Mouse (Mus musculus) megakaryocyte, adult 5-6 weeks (primary cell): ENCODE data around the gene Klrc1. TPM values are rescaled to one million over a fixed set of nuclear protein-coding genes. Genes with fewer than 3 reads are reported as not detected.
"Not testable (repeated sequence)": the region's sequence is repeated elsewhere in the genome, so short reads cannot be mapped to it uniquely, and the experiment has no call there.

ENCODE experiments used
- ATAC-seq: 2 replicates; pipeline ENCODE4 v1.8.0; 2016; ENCODE audit warnings: mild to moderate bottlenecking, inconsistent platforms; ENCODE audit not compliant: poor library complexity, severe bottlenecking
- total RNA-seq, 2 experiments: library from RNA; stranded (forward) in 1 of 2; stranded (reverse) in 1 of 2; fragments of 153-499, 151-499 nt in 1 of 2; fragments of 221-1000, 200-1000 nt in 1 of 2; gene quantifications; 2 replicates each; pipeline versions ENCODE4 v1.2.3 to v1.2.4; 2015 to 2017

Klrc1 gene
- total RNA-seq (2015): 4.3 and 7.1 TPM in 2 replicates
- total RNA-seq (2017): 6.6 and 17.9 TPM in 2 replicates

GRCm38 (mm10) chr6:129678873-129679272 lies at the start of gene Klrc1:
Gene Klrc1, minus strand, starts transcription at chr6:129678973.
- ATAC-seq: 0 out of 2 replicates have a peak, but pooled peaks have one; percentile 21

- peak; percentile 84 for ATAC-seq
Measured at GRCm38 (mm10) chr6:129727237-129727636, 48.5 kb upstream of the Klrc1 start.

- ATAC-seq: peak; percentile 52
Measured at GRCm38 (mm10) chr6:129721390-129721789, 42.6 kb upstream of the Klrc1 start.

GRCm38 (mm10) chr6:129720487-129720886 lies 41.7 kb upstream of the Klrc1 start:
- ATAC-seq: no peak

- no peak for ATAC-seq
Measured at GRCm38 (mm10) chr6:129717032-129717431, 38.3 kb upstream of the Klrc1 start, which contains the start of gene Klri1. Gene Klri1, minus strand, starts transcription at chr6:129717132.

GRCm38 (mm10) chr6:129713566-129713965 lies 34.8 kb upstream of the Klrc1 start:
- peak; percentile 94 for ATAC-seq

GRCm38 (mm10) chr6:129691436-129691835 lies 12.7 kb upstream of the Klrc1 start:
- not testable (repeated sequence) for ATAC-seq

GRCm38 (mm10) chr6:129680379-129680778 lies 1.6 kb upstream of the Klrc1 start:
- ATAC-seq: peak; percentile 71

GRCm38 (mm10) chr6:129661301-129661700 lies 17.5 kb downstream of the Klrc1 start:
- peak; percentile 65 for ATAC-seq

GRCm38 (mm10) chr6:129660589-129660988 lies 18.2 kb downstream of the Klrc1 start, which contains the start of gene Klrc2:
Gene Klrc2, minus strand, starts transcription at chr6:129660689.
- not testable (repeated sequence) for ATAC-seq

- ATAC-seq: peak; percentile 52
Measured at GRCm38 (mm10) chr6:129644054-129644453, 34.7 kb downstream of the Klrc1 start.

GRCm38 (mm10) chr6:129643237-129643636 lies 35.5 kb downstream of the Klrc1 start, which contains the start of gene Klrc3:
Gene Klrc3, minus strand, starts transcription at chr6:129643337.
- peak; percentile 8; the same call in 1 of the 2 replicates for ATAC-seq

- peak; percentile 70 for ATAC-seq
Measured at GRCm38 (mm10) chr6:129631046-129631445, 47.7 kb downstream of the Klrc1 start.

GRCm38 (mm10) chr6:129623735-129624134 lies 55.0 kb downstream of the Klrc1 start, which contains the start of gene Klrk1:
Gene Klrk1, minus strand, starts transcription at chr6:129623864.
- peak; percentile 86 for ATAC-seq

Other genes starting within 250 kb of the Klrc1 start
- 0.07 TPM in 1 of 2 replicates, not detected in the other for gene Clec1a, start 227.0 kb downstream of the Klrc1 start, total RNA-seq (2015)
- gene Clec1a, start 227.0 kb downstream of the Klrc1 start, total RNA-seq (2017): 0.15 TPM in 1 of 2 replicates, not detected in the other
- gene Olr1, start 171.8 kb downstream of the Klrc1 start, total RNA-seq (2015): 10.0 and 12.9 TPM in 2 replicates
- gene Olr1, start 171.8 kb downstream of the Klrc1 start, total RNA-seq (2017): 9.6 and 13.9 TPM in 2 replicates
- gene Tmem52b, start 166.4 kb downstream of the Klrc1 start, total RNA-seq (2015): not detected in 2 replicates
- gene Tmem52b, start 166.4 kb downstream of the Klrc1 start, total RNA-seq (2017): not detected in 2 replicates
- 5.6 and 7.4 TPM in 2 replicates for gene Gabarapl1, start 145.8 kb downstream of the Klrc1 start, total RNA-seq (2015)
- 17.6 and 20.7 TPM in 2 replicates for gene Gabarapl1, start 145.8 kb downstream of the Klrc1 start, total RNA-seq (2017)
- gene Klre1, start 101.1 kb downstream of the Klrc1 start, total RNA-seq (2015): 3.9 and 7.2 TPM in 2 replicates
- 4.1 and 8.3 TPM in 2 replicates for gene Klre1, start 101.1 kb downstream of the Klrc1 start, total RNA-seq (2017)
- 20.4 and 41.6 TPM in 2 replicates for gene Klrd1, start 87.2 kb downstream of the Klrc1 start, total RNA-seq (2015)
- 14.1 and 18.1 TPM in 2 replicates for gene Klrd1, start 87.2 kb downstream of the Klrc1 start, total RNA-seq (2017)
- 22.0 and 28.7 TPM in 2 replicates for gene Klrk1, start 55.1 kb downstream of the Klrc1 start, total RNA-seq (2015)
- gene Klrk1, start 55.1 kb downstream of the Klrc1 start, total RNA-seq (2017): 19.9 and 34.0 TPM in 2 replicates
- gene Klrc3, start 35.6 kb downstream of the Klrc1 start, total RNA-seq (2015): 0.29 and 1.4 TPM in 2 replicates
- gene Klrc3, start 35.6 kb downstream of the Klrc1 start, total RNA-seq (2017): not detected in 2 replicates
- gene Klrc2, start 18.3 kb downstream of the Klrc1 start, total RNA-seq (2015): 2.4 and 4.2 TPM in 2 replicates
- gene Klrc2, start 18.3 kb downstream of the Klrc1 start, total RNA-seq (2017): 2.7 and 5.2 TPM in 2 replicates
- gene Klri1, start 38.2 kb upstream of the Klrc1 start, total RNA-seq (2015): 0.33 TPM in 1 of 2 replicates, not detected in the other
- not detected in 2 replicates for gene Klri1, start 38.2 kb upstream of the Klrc1 start, total RNA-seq (2017)
- gene Klri2, start 61.5 kb upstream of the Klrc1 start, total RNA-seq (2015): 1.7 and 4.2 TPM in 2 replicates
- gene Klri2, start 61.5 kb upstream of the Klrc1 start, total RNA-seq (2017): 1.8 and 3.4 TPM in 2 replicates
- gene Gm156, start 105.3 kb upstream of the Klrc1 start, total RNA-seq (2015): not detected in 2 replicates
- not detected in 2 replicates for gene Gm156, start 105.3 kb upstream of the Klrc1 start, total RNA-seq (2017)
- gene Gm17631, start 183.7 kb upstream of the Klrc1 start, total RNA-seq (2015): not detected in 2 replicates
- gene Gm17631, start 183.7 kb upstream of the Klrc1 start, total RNA-seq (2017): not detected in 2 replicates
- gene Klra17, start 197.7 kb upstream of the Klrc1 start, total RNA-seq (2015): 9.8 and 11.6 TPM in 2 replicates
- gene Klra17, start 197.7 kb upstream of the Klrc1 start, total RNA-seq (2017): 4.2 and 6.1 TPM in 2 replicates
- gene Klra5, start 238.7 kb upstream of the Klrc1 start, total RNA-seq (2015): 1.0 TPM in 1 of 2 replicates, not detected in the other
- gene Klra5, start 238.7 kb upstream of the Klrc1 start, total RNA-seq (2017): not detected in 2 replicates